In the genomic region with DNA sequence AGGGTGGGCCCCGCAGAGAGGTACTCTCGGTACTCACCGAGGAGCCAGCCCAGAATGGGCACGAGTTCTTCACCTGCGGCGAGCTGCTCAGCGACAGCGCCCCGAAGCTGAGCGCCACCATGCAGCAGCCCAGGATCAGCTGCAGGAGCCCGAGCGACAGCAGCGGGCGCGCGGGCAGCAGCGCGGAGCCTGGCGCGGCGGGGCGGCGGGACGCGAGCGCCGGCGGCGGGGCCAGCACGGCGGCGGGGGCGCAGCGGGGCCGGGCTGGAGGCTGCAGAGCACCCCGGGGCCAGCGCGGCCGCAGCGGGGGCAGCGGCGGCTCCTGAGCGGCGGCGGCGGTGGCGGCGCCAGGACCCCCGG, we compare ENCODE assay signal across 9 mouse cellular contexts. TPM values are rescaled to one million over a fixed set of nuclear protein-coding genes. Genes with fewer than 3 reads are reported as not detected.
DNase-seq lines count a peak whose midpoint lies in the region; ATAC-seq and TF ChIP-seq lines count a peak whose summit lies in the region.
"Had no signal": no experiment of that assay in that cellular context is flagged by ENCODE, and none has a peak within 500 bp of the region (broad histone marks: within the 10 kb centered on the region; RNA-seq: fewer than 3 reads in every experiment).

No protein-coding gene starts in this region.

- no peak for TF ChIP-seq POLR2A in bone marrow macrophage, adult 2 months (IDR thresholded peaks at IDR 0.05; ENCODE audit: borderline replicate concordance, low read depth, low read length)

- 2% methylated on average over 28 of the region's 49 CpGs for WGBS in forebrain, embryonic 16.5 days
- WGBS in intestine, embryonic 15.5 days: under 1% methylated on average over 21 of the region's 49 CpGs
- under 1% methylated on average over 42 of the region's 49 CpGs for WGBS in liver, embryonic 14.5 days (ENCODE audit: insufficient replicate concordance)

- no peak overlapping the region for H3K27ac ChIP-seq in bone marrow macrophage, adult 2 months (ENCODE audit: insufficient read depth, low read depth, low read length)
- H3K27ac ChIP-seq in forebrain, embryonic 16.5 days (ENCODE audit: low read length): no peak overlapping the region
- no peak overlapping the region for H3K27ac ChIP-seq in intestine, embryonic 15.5 days
- H3K27ac ChIP-seq in liver, embryonic 14.5 days: no peak overlapping the region

- H3K9ac ChIP-seq in forebrain, embryonic 16.5 days (replicated peaks; ENCODE audit: low read depth, low read length): peak overlapping the region; percentile 76
- peak overlapping the region; percentile 55 for H3K9ac ChIP-seq in intestine, embryonic 15.5 days
- H3K9ac ChIP-seq in liver, embryonic 14.5 days (replicated peaks): no peak overlapping the region

- H3K4me3 ChIP-seq in bone marrow macrophage, adult 2 months (ENCODE audit: insufficient read depth, low read length): peak overlapping the region; percentile 79
- peak overlapping the region; percentile 71 for H3K4me3 ChIP-seq in forebrain, embryonic 16.5 days (replicated peaks; ENCODE audit: low read length)
- peak overlapping the region; percentile 65 for H3K4me3 ChIP-seq in intestine, embryonic 15.5 days (replicated peaks)
- peak overlapping the region; percentile 48 to 49 for H3K4me3 ChIP-seq in liver, embryonic 14.5 days (ENCODE audit: insufficient read depth in 1 of 2, low read depth in 2 of 2, low read length in 2 of 2)

- no peaks in the 10 kb centered on the region for H3K36me3 ChIP-seq in forebrain, embryonic 16.5 days (ENCODE audit: control insufficient read depth, insufficient read depth)
- H3K36me3 ChIP-seq in intestine, embryonic 15.5 days: no peaks in the 10 kb centered on the region
- H3K36me3 ChIP-seq in liver, embryonic 14.5 days (replicated peaks; ENCODE audit: control insufficient read depth, insufficient read depth, low read depth): no peaks in the 10 kb centered on the region

- ATAC-seq in forebrain, embryonic 16.5 days: peak; percentile 79
- peak; percentile 81 for ATAC-seq in intestine, embryonic 15.5 days
- ATAC-seq in liver, embryonic 14.5 days (ENCODE audit: insufficient read depth): no peak

- H3K9me3 ChIP-seq in forebrain, embryonic 16.5 days (ENCODE audit: control insufficient read depth, low read length): no peaks in the 10 kb centered on the region
- no peaks in the 10 kb centered on the region for H3K9me3 ChIP-seq in intestine, embryonic 15.5 days
- H3K9me3 ChIP-seq in liver, embryonic 14.5 days (ENCODE audit: control insufficient read depth, low read length): no peaks in the 10 kb centered on the region

- H3K4me2 ChIP-seq in forebrain, embryonic 16.5 days (ENCODE audit: low read length): peak overlapping the region; percentile 96
- H3K4me2 ChIP-seq in intestine, embryonic 15.5 days (replicated peaks): peak overlapping the region; percentile 95
- H3K4me2 ChIP-seq in liver, embryonic 14.5 days (ENCODE audit: low read depth): peak overlapping the region; percentile 61

- TF ChIP-seq EP300 in liver, embryonic 14.5 days (IDR thresholded peaks at IDR 0.05; ENCODE audit: low read depth): no peak

- peaks cover 27% of the 10 kb centered on the region for H3K27me3 ChIP-seq in forebrain, embryonic 16.5 days (replicated peaks; ENCODE audit: control insufficient read depth, insufficient read depth, low read length)
- peaks cover 18% of the 10 kb centered on the region for H3K27me3 ChIP-seq in intestine, embryonic 15.5 days (replicated peaks)
- peaks cover 37% of the 10 kb centered on the region for H3K27me3 ChIP-seq in liver, embryonic 14.5 days (ENCODE audit: control insufficient read depth, insufficient read depth, low read length)
- H3K27me3 ChIP-seq: CH12.LX had no signal

- no peak for TF ChIP-seq CTCF in bone marrow macrophage, adult 2 months (IDR thresholded peaks at IDR 0.05; ENCODE audit: low read depth, low read length)
- TF ChIP-seq CTCF in liver, embryonic 14.5 days (IDR thresholded peaks at IDR 0.05; ENCODE audit: low read depth): no peak

- H3K4me1 ChIP-seq in bone marrow macrophage, adult 2 months (ENCODE audit: control insufficient read depth, insufficient read depth, low read length): peaks cover 8% of the 10 kb centered on the region
- peaks cover 12% of the 10 kb centered on the region for H3K4me1 ChIP-seq in forebrain, embryonic 16.5 days (replicated peaks; ENCODE audit: control insufficient read depth, insufficient read depth, low read length)
- peaks cover 6% of the 10 kb centered on the region; the same call in 1 of the 2 replicates for H3K4me1 ChIP-seq in intestine, embryonic 15.5 days (replicated peaks)
- H3K4me1 ChIP-seq in liver, embryonic 14.5 days (replicated peaks; ENCODE audit: control insufficient read depth in 2 of 2, insufficient read depth in 2 of 2, low read length in 1 of 2): no peaks in the 10 kb centered on the region; a peak in 1 of 4 replicates

- peak; percentile 13 to 25 for DNase-seq in frontal cortex, postnatal 10 days (ENCODE audit: low spot score in 2 of 2)
- DNase-seq in frontal cortex, postnatal 14 days (ENCODE audit: low spot score in 2 of 2): no peak
- no peak for DNase-seq in liver, embryonic 14.5 days (ENCODE audit: low read depth in 3 of 3, low spot score in 3 of 3)
- DNase-seq in retina, postnatal 1 day: peak; percentile 64
- no peak for DNase-seq in thymus, postnatal 14 days

RNA-seq across cellular contexts. Expression of gene Fam189a2, which starts 0.3 kb away (rescaled TPM):
- polyA plus RNA-seq in bone marrow macrophage, adult 2 months (2012; ENCODE audit: insufficient read depth, insufficient read length, missing spikeins): not detected in 2 replicates
- 0.37 and 1.1 TPM in 2 replicates for polyA plus RNA-seq in forebrain, embryonic 16.5 days (2015; fragmentation: Nextera tagmentation; extraction: Ambion mirVana)
- 0.80 and 1.2 TPM in 2 replicates for polyA plus RNA-seq in intestine, embryonic 15.5 days (2015; fragmentation: Nextera tagmentation; extraction: Ambion mirVana)
- polyA plus RNA-seq in liver, embryonic 14.5 days (2012; rRNA removed): 0.22 and 0.32 TPM in 2 replicates
- polyA plus RNA-seq in liver, embryonic 14.5 days (2014; fragmentation: Nextera tagmentation; extraction: Ambion mirVana): not detected in 2 replicates

Comparison
In these comparisons a context has a peak if more than half of its experiments do, and no peak if none do; other contexts are left out.
1. DNase-seq: peak in frontal cortex, postnatal 10 days (2 of 2) and retina, postnatal 1 day (single experiment); none in frontal cortex, postnatal 14 days (0 of 2), liver, embryonic 14.5 days (0 of 3) and thymus, postnatal 14 days (single experiment).
2. Peak in every context shown above with its lines, with median percentiles within 50 percentile points of each other: H3K4me3 ChIP-seq and H3K4me2 ChIP-seq.